Mouse (Mus musculus): ENCODE measurements at regions not wholly inside any gene's neighbourhood (a gene's known extent, or its start where the extent isn't known, plus 50 kb on each side); places are given as distances from the start of the nearest gene placed in this dataset.

DNA sequence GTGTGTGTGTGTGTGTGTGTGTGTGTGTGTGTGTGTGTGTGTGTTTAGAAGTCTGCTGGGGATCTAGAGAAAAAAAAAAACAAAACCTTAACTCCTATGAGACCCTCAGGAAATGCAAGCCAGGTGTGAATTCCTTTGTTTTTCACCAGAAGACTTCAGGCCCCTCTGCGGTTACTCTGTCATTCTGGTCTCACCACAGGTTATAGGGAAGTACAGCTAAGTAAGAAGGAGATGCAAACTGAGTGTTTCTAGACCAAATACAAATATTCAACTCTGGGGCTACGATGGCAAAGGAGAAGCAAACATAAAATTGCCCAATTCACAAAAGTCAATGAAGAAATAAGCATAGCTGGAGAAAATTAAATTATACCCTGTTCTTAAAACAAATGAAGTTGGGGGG, 54.9 kb upstream of the Basp1 start:
- H3K36me3 ChIP-seq (replicated peaks): no peaks in the 10 kb centered on the region
- no peak overlapping the region for H3K9ac ChIP-seq
- H3K4me2 ChIP-seq: no peak overlapping the region
- H3K27ac ChIP-seq: no peak overlapping the region
- no peak overlapping the region for H3K4me3 ChIP-seq
- 0 out of 2 replicates have a peak, but pooled peaks cover 3% of the 10 kb centered on the region for H3K9me3 ChIP-seq
- H3K27me3 ChIP-seq (replicated peaks): no peaks in the 10 kb centered on the region
- 71% methylated on average over 2 of the region's 2 CpGs for WGBS
- H3K4me1 ChIP-seq: no peaks in the 10 kb centered on the region
- no peak for ATAC-seq (replicated peaks)

DNA sequence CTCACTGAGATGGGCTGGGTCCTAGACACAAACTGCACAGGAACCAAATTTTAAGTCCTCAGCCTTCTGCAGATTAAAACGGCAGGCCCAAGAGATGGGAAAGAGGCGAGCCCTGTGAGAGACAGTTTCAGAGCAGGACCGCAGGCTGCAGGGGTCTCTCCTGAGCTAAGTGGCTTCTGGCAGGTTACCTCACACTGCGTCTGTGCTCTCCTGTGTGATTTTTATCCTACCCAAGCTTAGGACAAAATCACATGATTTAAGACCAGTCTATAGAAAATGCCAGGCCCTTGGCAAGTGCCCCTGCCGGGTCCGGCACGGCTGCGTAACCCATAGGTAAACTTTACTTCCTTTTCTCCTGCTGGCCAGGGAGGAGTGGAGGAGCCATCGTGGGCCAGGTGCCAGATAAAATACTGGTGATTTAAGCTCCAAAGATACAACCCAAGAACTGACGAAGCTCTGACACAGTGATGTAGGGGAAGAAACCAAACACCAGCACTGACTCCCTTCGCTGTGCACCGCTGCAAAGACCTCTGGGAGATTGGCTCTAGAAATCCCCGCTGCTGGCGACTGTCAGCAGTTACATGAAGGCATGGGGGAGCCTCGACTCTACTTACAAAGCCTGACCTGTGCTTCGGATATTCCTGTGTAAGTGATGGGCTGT, 55.8 kb upstream of the Basp1 start:
- Histone ChIP-seq H3K4me1 (no peaks in the 10 kb centered on the region), H3K27me3 (replicated peaks) (no peaks in the 10 kb centered on the region), H3K9me3 (no peaks in the 10 kb centered on the region), H3K9ac (no peak overlapping the region), H3K4me3 (no peak overlapping the region), H3K4me2 (no peak overlapping the region), H3K27ac (no peak overlapping the region), H3K36me3 (replicated peaks) (no peaks in the 10 kb centered on the region)
- 84% methylated on average over 16 of the region's 16 CpGs for WGBS
- ATAC-seq (replicated peaks): no peak

DNA sequence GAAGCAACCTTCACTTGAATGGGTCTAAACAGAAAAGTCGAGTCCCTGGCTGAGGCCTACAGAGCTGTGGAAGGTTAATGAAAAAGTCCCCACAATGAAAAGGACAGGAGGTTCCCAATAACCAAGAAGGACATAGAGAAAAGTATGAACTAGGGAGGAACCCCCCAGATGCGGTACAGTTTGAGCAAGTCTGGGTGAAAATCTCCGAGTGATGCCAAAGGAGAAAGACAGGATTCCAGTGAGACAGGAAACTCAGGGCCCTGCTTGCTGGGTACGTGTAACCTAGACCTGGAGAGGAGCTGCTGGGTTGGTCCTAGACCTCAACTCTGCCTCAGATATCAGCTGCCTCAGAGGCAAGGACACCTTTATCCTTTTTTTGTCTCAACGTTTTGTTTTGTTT, 57.8 kb upstream of the Basp1 start:
- WGBS: 88% methylated on average over 5 of the region's 5 CpGs
- Histone ChIP-seq H3K4me1 (no peaks in the 10 kb centered on the region), H3K36me3 (replicated peaks) (no peaks in the 10 kb centered on the region), H3K27ac (no peak overlapping the region), H3K9me3 (no peaks in the 10 kb centered on the region), H3K4me2 (no peak overlapping the region), H3K9ac (no peak overlapping the region), H3K4me3 (no peak overlapping the region), H3K27me3 (replicated peaks) (no peaks in the 10 kb centered on the region)
- no peak for ATAC-seq (replicated peaks)

DNA sequence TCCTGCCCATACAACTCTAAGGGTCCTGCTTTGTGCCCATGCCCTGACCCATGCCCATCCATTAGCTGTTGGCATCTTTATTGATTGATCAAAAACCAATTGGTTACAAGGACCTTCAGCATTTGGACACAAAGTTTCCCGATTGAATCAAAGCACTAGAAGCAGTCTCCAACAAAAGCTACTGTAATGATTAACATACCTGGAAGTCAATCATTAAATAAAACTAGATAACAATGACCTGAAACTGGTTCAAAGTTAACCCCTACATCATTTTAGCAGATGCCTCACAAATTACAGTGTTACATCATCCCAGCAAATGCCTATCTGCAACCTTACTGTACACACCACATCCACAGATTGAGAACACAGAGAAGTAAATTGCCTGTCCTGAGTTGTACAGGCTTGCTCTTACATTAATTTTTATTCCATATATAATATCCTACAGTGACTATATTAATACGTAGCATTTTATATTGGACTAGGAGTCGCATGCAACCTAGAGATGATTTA, 59.7 kb upstream of the Basp1 start:
- 97% methylated on average over 3 of the region's 3 CpGs for WGBS
- no peak for ATAC-seq (replicated peaks)
- H3K9me3 ChIP-seq: no peaks in the 10 kb centered on the region
- H3K4me2 ChIP-seq: no peak overlapping the region
- no peaks in the 10 kb centered on the region for H3K27me3 ChIP-seq (replicated peaks)
- H3K27ac ChIP-seq: no peak overlapping the region
- H3K9ac ChIP-seq: no peak overlapping the region
- no peaks in the 10 kb centered on the region for H3K4me1 ChIP-seq
- H3K4me3 ChIP-seq: no peak overlapping the region
- H3K36me3 ChIP-seq (replicated peaks): no peaks in the 10 kb centered on the region

DNA sequence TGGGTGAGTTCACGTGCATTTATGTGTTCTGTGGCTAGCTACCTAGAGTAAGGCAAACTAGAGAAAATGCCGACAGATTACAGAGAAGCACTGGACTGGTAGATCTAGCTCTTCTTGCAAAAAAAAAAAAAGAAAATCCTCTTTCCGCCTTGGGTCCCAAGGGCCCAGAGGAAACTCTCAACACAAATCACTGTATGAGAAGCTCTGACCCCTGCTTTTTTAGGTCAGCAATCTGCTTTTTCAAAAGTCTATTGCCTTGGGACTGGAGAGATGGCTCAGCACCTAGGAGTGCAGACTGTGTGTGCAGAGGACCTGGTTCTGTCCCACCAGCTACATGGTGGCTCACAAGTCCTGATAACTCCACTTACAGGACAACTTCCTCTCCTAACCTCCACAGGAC, 60.5 kb upstream of the Basp1 start:
- Histone ChIP-seq H3K4me1 (no peaks in the 10 kb centered on the region), H3K4me3 (no peak overlapping the region), H3K27me3 (replicated peaks) (no peaks in the 10 kb centered on the region), H3K4me2 (no peak overlapping the region), H3K36me3 (replicated peaks) (no peaks in the 10 kb centered on the region), H3K9me3 (no peaks in the 10 kb centered on the region), H3K9ac (no peak overlapping the region), H3K27ac (no peak overlapping the region)
- 89% methylated on average over 3 of the region's 3 CpGs for WGBS
- ATAC-seq (replicated peaks): no peak

DNA sequence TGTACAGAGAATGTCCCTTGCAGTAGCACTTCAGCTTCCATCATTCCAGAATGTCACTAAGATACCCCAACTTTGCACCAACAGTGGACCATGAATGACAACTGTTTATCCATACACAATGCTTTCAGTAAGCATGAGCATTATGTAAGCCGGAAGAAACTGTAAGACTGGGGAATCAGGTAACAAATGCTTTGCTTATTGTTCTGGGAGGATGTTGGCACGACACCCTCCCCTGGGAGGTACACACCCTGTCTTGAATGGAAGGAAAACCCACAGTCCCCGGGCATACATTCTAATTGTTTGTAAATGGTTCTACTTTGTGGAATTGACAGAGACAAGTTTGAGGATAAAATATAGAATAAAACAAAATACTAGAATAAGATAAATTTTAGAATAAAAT, 69.0 kb upstream of the Basp1 start:
- ATAC-seq (replicated peaks): no peak
- no peaks in the 10 kb centered on the region for H3K9me3 ChIP-seq
- no peak overlapping the region for H3K4me3 ChIP-seq
- H3K9ac ChIP-seq: no peak overlapping the region
- no peak overlapping the region for H3K27ac ChIP-seq
- WGBS: 81% methylated on average over 3 of the region's 3 CpGs
- H3K4me2 ChIP-seq: no peak overlapping the region
- no peaks in the 10 kb centered on the region for H3K27me3 ChIP-seq (replicated peaks)
- H3K36me3 ChIP-seq (replicated peaks): no peaks in the 10 kb centered on the region
- no peaks in the 10 kb centered on the region for H3K4me1 ChIP-seq

DNA sequence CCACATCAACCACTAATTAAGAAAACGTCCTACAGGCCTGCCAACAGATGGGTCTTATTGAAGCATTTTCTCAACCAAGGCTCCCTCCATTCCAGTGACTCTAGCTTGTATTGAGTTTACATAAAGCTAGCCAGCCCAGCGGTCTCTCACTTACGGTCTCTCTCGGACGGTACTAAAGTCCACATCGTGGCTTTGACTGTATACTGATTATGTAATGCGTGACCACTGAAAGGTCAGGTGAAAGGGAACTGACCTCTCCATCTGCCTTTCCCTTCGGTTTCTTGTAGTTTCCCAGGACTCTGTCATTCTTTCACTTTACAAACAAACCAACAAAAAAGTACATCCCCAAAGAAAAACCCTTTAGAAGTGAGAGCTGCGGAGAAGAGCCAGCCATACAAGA, 71.8 kb upstream of the Basp1 start:
- H3K9me3 ChIP-seq: no peaks in the 10 kb centered on the region
- no peak overlapping the region for H3K9ac ChIP-seq
- no peak overlapping the region for H3K27ac ChIP-seq
- 75% methylated on average over 9 of the region's 9 CpGs for WGBS
- H3K27me3 ChIP-seq (replicated peaks): no peaks in the 10 kb centered on the region
- H3K4me2 ChIP-seq: no peak overlapping the region
- no peaks in the 10 kb centered on the region for H3K36me3 ChIP-seq (replicated peaks)
- no peaks in the 10 kb centered on the region for H3K4me1 ChIP-seq
- no peak for ATAC-seq (replicated peaks)
- no peak overlapping the region for H3K4me3 ChIP-seq

DNA sequence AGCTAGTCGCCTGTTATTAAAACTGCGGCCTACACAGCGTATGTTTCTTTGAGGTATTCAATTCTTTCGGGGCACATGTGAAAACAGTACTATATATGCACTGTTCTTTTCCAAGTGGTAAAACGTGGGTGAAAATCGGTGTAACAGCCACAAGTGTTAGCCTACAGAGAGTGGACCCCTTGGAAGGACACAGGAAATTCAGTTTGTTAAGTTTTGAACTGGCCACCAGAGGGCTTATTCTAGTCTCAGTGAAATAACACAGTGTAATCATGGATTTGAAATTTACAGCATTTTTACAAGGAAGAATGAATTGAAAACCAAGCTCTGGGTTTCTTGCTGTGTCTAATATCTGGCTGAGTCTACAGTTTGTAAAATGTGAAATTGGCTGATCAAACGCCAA, 72.6 kb upstream of the Basp1 start:
- no peaks in the 10 kb centered on the region for H3K4me1 ChIP-seq
- H3K4me2 ChIP-seq: no peak overlapping the region
- no peak overlapping the region for H3K9ac ChIP-seq
- WGBS: 89% methylated on average over 7 of the region's 7 CpGs
- H3K9me3 ChIP-seq: no peaks in the 10 kb centered on the region
- no peak overlapping the region for H3K4me3 ChIP-seq
- no peaks in the 10 kb centered on the region for H3K36me3 ChIP-seq (replicated peaks)
- no peaks in the 10 kb centered on the region for H3K27me3 ChIP-seq (replicated peaks)
- no peak; the same call in 1 of the 2 replicates for ATAC-seq (replicated peaks)
- no peak overlapping the region for H3K27ac ChIP-seq

DNA sequence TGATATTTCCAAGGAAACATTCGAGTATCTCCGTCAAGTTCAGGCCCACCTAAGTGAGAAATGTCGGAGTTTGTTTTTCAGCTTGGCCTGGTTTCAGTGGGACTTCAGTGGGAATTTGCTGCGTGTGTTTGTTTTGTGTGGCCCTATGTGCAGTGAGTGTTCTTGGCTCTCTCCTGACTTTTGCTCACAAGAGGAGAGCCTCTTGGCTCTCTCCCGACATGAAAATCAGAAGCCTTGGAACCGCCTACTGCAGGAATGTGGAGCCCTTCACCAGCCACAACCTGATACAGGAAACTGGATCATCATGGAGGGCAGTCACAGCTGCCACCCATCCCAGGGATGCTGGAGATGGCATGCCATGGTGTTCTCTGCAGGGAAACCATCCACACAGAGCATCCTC, 76.2 kb upstream of the Basp1 start:
- no peaks in the 10 kb centered on the region for H3K4me1 ChIP-seq
- H3K9me3 ChIP-seq: no peaks in the 10 kb centered on the region
- H3K27ac ChIP-seq: no peak overlapping the region
- H3K4me3 ChIP-seq: no peak overlapping the region
- H3K36me3 ChIP-seq (replicated peaks): no peaks in the 10 kb centered on the region
- H3K4me2 ChIP-seq: no peak overlapping the region
- no peak overlapping the region for H3K9ac ChIP-seq
- no peaks in the 10 kb centered on the region for H3K27me3 ChIP-seq (replicated peaks)
- ATAC-seq (replicated peaks): no peak
- WGBS: 84% methylated on average over 6 of the region's 6 CpGs

DNA sequence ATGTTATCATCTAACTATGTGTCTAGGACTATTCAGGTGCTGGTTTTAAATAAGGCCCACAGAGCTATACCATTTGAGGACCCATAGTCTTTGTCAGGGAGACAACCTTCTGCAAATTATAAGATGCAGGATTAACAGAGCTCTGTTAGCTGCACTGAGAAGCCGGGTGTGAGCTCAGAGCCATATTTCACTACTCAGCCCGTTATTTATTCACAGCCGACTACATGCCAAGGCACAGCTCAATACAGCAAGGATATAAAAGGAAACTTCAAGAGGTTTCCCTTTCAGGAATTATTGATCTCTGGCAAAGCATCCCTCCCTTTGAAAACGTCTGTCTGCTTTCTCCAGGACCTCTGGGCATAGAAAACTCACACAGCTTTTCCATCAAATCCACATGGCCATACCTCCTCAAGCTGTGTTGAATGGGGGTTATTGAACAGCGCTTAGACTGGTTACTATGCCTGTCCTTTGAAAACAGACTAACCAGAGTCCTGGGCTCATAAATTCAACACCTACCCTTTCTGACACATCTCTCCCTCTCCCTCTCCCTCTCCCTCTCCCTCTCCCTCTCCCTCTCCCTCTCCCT, 78.7 kb upstream of the Basp1 start:
- no peak overlapping the region for H3K9ac ChIP-seq
- H3K27ac ChIP-seq: no peak overlapping the region
- 0 out of 2 replicates have a peak, but pooled peaks cover 4% of the 10 kb centered on the region for H3K27me3 ChIP-seq (replicated peaks)
- ATAC-seq (replicated peaks): peak; percentile 86
- WGBS: 57% methylated on average over 5 of the region's 5 CpGs
- no peaks in the 10 kb centered on the region for H3K36me3 ChIP-seq (replicated peaks)
- H3K4me3 ChIP-seq: no peak overlapping the region
- no peaks in the 10 kb centered on the region for H3K9me3 ChIP-seq
- no peak overlapping the region for H3K4me2 ChIP-seq
- no peaks in the 10 kb centered on the region for H3K4me1 ChIP-seq

DNA sequence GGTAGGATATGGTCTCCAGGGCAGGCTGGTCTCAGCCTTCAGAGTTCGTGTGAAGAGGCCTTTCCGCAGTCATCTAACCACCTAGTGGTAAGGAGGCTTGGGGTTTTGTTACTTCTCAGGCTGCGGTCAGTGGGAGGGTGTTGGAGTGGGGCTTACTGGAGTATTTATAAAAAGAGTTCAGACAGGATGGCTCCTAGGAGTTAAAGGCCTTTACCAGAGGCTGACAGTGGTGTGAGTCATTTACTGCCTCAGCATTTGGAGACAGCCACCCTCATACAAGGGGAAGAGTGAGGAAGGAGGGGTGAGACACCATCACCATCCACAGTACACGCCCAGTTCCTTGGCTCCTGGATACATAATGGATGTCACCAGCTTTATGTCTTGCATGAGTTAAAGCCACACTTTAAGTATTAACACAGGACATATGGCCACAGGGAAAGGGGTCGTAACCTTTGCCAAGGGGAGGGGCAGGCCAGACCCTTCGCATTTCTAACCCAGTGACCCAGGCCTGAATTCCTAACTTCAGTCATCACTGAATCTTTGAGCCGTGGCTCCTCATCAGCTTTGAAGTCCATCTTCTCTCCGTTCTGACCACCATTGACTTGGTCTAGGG, 81.2 kb upstream of the Basp1 start:
- no peaks in the 10 kb centered on the region for H3K9me3 ChIP-seq
- peaks cover 4% of the 10 kb centered on the region; the same call in 1 of the 2 replicates for H3K4me1 ChIP-seq
- 79% methylated on average over 8 of the region's 8 CpGs for WGBS
- no peak overlapping the region for H3K27ac ChIP-seq
- no peak overlapping the region for H3K9ac ChIP-seq
- ATAC-seq (replicated peaks): no peak
- H3K36me3 ChIP-seq (replicated peaks): no peaks in the 10 kb centered on the region
- 0 out of 2 replicates have a peak, but pooled peaks cover 4% of the 10 kb centered on the region for H3K27me3 ChIP-seq (replicated peaks)
- H3K4me3 ChIP-seq: no peak overlapping the region
- no peak overlapping the region for H3K4me2 ChIP-seq

DNA sequence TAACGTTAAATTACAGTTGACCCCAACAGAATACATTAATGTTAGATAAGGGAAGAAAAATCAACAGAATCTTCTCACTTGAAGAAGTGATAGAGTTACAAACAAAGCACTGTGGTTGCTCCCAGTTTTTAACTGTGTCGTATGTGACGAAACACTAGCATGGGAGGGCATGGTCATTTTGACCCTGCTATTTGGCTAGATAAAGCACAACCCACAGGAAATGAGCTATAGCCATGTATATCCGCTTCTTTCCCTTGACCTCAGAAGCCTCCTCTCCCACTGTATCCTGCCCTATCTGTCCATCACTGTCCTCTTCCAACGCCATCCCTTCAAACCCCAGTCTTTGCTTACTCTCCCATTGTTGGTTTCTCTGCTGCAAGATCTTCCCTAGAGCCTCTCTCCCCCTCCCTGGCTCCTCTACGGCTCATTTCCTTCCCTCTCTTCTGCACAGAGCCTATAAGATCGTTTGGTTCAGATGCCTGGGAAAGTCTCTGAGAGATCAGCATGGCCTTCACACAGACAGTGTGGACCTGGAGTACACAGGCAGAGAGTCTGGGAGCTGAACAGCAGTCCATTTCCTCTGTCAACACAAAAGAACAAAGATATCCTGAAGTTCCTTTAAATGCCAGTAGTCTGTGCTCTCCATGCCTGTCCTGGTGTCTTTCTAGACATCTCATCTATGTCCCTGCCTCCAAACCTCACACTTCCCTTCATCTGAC, 82.5 kb upstream of the Basp1 start:
- WGBS: 69% methylated on average over 7 of the region's 7 CpGs
- no peaks in the 10 kb centered on the region for H3K36me3 ChIP-seq (replicated peaks)
- no peak overlapping the region for H3K27ac ChIP-seq
- 0 out of 2 replicates have a peak, but pooled peaks cover 4% of the 10 kb centered on the region for H3K27me3 ChIP-seq (replicated peaks)
- no peak for ATAC-seq (replicated peaks)
- no peaks in the 10 kb centered on the region for H3K9me3 ChIP-seq
- H3K4me2 ChIP-seq: no peak overlapping the region
- H3K4me1 ChIP-seq: peaks cover 4% of the 10 kb centered on the region; the same call in 1 of the 2 replicates
- H3K4me3 ChIP-seq: no peak overlapping the region
- H3K9ac ChIP-seq: no peak overlapping the region

All from midbrain, embryonic 15.5 days (tissue).